Mouse (Mus musculus) v-Abl transformed pro-B cells (cell line): ENCODE data around the gene Ccl28.
"Not testable (repeated sequence)": the region's sequence is repeated elsewhere in the genome, so short reads cannot be mapped to it uniquely, and the experiment has no call there.

Source experiments
- in situ Hi-C, 2 experiments: fragments of 400-800 bp; cut with MboI; formaldehyde crosslinking; loops; one replicate each; pipeline ENCODE4 v1.15.1; 2025; ENCODE audit not compliant: unreplicated experiment in 2 of 2

Ccl28 gene

DNA sequence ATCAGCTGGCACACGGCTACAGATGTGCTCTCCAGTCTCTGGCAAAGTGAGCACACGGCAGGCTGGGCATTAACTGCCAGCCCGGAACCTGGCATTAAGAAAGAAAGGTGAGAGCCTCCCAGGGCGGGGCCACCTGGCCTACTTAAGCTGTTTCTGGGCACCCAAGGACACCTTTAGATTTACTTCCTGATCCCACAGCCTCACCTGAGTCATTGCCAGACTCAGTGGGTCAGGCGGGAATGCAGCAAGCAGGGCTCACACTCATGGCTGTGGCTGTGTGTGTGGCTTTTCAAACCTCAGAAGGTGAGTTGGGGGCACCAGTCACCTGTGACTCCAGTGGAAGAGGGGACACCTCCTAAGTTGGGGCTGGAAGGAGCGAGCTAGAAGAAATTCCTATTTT lies at the start of gene Ccl28:
Ccl28 (plus strand) TSS at position 186 of the 400 bp plus-strand sequence.
- in situ Hi-C loops: no loop called here

DNA sequence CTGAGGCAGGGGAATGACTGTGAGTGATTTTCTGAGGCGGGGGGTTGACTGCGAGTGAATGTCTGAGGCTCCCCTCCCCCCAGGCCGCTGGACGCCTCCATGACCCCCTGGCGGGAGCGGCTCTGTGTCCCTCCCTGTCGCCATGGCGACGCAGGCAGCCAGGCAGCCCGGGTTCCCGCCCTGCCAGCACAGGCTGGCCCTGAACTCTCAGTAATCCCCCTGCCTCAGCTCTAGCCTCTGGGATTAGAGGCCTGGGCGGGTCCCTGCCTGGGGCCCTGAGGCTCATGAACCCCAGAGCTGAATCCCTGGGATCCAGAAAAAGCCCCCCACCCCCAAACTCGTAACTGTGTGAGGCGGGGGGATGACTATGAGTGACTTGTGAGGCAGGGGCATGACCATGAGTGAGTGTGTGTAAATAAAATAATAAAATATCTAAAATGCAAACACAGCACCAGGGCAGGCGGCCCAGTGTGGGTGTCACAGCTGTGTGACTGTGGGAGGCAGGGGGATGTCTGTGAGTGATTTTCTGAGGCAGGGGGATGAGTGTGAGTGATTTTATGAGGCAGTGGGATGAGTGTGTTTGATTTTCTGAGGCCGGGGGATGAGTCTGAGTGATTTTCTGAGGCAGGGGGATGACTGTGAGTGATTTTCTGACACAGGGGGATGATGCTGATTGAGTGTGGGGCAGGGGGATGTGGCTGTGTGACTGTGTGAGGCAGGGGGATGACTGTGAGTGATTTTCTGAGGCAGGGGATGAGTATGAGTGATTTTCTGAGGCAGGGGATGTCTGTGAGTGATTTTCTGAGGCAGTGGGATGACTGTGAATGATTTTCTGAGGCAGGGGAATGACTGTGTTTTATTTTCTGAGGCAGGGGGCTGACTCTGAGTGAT lies 27.1 kb upstream of the Ccl28 start:
- in situ Hi-C loops: not testable (repeated sequence)

DNA sequence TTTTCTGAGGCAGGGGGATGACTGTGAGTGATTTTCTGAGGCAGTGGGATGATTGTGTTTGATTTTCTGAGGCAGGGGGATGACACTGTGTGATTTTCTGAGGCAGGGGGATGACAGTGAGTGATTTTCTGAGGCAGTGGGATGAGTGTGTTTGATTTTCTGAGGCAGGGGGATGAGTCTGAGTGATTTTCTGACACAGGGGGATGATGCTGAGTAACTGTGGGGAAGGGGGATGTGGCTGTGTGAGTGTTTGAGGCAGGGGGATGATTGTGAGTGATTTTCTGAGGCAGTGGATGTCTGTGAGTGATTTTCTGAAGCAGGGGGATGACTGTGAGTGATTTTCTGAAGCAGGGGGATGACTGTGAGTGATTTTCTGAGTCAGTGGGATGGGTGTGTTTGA lies 25.2 kb upstream of the Ccl28 start:
- in situ Hi-C loops: not testable (repeated sequence)

DNA sequence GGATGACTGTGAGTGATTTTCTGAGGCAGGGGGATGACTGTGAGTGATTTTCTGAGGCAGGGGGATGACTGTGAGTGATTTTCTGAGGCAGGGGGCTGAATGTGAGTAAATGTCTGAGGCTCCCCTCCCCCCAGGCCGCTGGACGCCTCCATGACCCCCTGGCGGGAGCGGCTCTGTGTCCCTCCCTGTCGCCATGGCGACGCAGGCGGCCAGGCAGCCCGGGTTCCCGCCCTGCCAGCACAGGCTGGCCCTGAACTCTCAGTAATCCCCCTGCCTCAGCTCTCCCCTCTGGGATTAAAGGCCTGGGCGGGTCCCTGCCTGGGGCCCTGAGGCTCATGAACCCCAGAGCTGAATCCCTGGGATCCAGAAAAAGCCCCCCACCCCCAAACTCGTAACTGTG lies 24.6 kb upstream of the Ccl28 start:
- in situ Hi-C loops: not testable (repeated sequence)

DNA sequence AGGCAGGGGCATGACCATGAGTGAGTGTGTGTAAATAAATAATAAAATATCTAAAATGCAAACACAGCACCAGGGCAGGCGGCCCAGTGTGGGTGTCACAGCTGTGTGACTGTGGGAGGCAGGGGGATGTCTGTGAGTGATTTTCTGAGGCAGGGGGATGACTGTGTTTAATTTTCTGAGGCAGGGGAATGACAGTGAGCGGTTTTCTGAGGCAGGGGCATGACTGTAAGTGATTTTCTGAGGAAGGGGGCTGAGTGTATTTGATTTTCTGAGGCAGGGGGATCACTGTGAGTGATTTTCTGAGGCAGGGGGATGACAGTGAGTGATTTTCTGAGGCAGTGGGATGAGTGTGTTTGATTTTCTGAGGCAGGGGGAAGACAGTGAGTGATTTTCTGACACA lies 24.1 kb upstream of the Ccl28 start:
- in situ Hi-C loops: not testable (repeated sequence)

DNA sequence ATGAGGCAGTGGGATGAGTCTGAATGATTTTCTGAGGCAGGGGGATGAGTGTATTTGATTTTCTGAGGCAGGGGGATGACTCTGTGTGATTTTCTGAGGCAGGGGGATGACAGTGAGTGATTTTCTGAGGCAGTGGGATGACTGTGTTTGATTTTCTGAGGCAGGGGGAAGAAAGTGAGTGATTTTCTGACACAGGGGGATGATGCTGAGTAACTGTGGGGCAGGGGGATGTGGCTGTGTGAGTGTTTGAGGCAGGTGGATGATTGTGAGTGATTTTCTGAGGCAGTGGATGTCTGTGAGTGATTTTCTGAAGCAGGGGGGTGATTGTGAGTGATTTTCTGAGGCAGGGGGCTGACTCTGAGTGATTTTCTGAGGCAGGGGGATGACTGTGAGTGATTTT lies 23.5 kb upstream of the Ccl28 start:
- in situ Hi-C loops: not testable (repeated sequence)

DNA sequence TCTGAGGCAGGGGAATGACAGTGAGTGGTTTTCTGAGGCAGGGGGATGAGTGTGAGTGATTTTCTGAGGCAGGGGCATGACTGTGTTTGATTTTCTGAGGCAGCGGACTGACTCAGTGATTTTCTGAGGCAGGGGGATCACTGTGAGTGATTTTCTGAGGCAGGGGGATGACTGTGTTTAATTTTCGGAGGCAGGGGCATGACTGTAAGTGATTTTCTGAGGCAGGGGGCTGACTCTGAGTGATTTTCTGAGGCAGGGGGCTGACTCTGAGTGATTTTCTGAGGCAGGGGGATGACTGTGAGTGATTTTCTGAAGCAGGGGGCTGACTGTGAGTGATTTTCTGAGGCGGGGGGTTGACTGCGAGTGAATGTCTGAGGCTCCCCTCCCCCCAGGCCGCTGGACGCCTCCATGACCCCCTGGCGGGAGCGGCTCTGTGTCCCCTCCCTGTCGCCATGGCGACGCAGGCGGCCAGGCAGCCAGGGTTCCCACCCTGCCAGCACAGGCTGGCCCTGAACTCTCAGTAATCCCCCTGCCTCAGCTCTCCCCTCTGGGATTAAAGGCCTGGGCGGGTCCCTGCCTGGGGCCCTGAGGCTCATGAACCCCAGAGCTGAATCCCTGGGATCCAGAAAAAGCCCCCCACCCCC lies 20.8 kb upstream of the Ccl28 start:
- in situ Hi-C loops: not testable (repeated sequence)

DNA sequence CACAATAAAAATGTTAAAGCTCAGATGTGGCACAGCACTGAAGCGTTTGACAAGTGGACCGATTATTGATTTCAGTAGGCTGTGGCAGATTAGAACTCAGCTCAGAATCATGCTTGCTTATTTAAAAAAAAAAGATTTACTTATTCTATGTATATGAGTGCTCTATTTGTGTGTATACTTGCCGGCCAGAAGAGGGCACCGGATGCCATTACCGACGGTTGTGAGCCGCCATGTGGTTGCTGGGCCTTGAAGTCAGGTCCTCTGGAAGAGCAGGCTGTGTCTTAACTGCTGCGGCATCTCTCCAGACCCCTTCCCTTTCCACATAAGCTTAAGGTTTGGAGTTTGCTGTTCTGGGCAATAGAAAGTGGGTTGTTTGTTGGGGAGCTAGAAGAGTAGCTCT lies 19.7 kb upstream of the Ccl28 start:
- in situ Hi-C loops: not testable (repeated sequence)

DNA sequence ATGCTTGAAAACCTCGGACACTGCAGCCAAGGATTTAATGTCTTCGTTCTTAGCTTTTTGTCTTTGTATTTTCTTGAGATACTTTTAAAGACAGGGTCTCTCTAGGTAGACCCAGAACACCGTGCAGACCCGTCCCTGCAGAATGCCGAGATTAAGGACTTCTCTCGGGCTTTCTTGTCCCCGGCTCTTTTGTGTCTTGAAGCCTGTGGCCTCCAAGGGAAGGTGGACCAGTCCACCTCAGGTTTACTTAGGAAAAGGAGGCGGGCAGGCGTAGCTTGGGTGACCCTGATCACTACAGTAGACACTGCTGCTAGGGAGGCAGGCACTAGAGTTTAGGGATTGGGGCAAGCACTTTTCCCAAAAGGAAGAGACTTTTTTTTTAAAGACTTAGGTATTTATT lies 19.3 kb upstream of the Ccl28 start:
- in situ Hi-C loops: not testable (repeated sequence)

DNA sequence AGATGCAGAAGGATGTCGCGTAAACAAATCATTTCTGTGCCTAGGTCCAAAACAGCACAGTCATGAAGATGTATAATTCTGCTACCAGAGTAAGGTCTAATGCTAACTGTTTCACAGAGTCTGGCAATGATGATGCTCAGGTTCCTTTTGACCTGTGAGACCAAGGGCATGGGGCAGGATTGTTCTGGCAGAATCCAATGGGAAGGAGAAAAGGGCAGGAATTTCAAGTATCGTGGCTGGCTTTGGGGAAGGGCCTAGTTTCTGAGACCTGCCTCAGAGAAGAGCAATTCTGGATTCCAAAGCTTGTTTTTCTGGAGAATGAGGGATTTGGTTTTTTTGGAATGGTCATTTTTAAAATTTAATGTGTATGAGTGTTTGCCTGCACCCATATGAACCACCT lies 4.8 kb upstream of the Ccl28 start:
- in situ Hi-C loops: no loop called here

DNA sequence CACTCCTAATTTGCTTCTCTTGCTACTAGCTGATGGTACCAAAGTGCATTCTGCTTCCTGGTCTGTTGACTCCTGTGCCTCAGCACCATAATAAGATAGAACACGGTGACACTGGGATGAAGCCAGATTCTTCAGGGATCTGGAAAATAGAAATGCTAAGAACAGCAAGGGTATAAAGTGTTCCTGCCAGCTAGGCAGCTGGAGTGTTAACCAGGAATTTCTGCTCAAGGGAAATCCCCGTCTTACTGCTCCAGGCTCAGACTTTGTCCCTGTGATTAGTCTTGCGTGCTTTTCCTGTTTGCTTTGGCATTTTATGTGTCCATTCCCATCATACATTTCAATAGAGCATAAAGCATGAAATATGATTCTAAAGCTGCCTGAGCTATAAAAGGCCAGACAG lies 3.9 kb upstream of the Ccl28 start:
- in situ Hi-C loops: no loop called here

DNA sequence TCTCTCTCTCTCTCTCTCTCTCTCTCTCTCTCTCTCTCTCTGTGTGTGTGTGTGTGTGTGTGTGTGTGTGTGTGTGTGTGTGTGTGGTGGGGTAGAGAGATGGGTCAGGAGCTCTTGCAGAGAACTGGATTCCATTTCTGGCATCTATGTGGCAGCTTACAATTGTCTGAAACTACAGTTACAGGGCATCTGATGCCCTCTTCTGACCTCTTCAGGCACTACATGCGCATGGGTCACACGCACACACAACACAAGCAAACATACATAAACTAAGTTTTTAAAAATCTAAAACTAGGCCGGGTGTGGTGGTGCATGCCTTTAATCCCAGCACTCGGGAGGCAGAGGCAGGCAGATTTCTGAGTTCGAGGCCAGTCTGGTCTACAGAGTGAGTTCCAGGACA lies 2.3 kb downstream of the Ccl28 start:
- in situ Hi-C loops: not testable (repeated sequence)

DNA sequence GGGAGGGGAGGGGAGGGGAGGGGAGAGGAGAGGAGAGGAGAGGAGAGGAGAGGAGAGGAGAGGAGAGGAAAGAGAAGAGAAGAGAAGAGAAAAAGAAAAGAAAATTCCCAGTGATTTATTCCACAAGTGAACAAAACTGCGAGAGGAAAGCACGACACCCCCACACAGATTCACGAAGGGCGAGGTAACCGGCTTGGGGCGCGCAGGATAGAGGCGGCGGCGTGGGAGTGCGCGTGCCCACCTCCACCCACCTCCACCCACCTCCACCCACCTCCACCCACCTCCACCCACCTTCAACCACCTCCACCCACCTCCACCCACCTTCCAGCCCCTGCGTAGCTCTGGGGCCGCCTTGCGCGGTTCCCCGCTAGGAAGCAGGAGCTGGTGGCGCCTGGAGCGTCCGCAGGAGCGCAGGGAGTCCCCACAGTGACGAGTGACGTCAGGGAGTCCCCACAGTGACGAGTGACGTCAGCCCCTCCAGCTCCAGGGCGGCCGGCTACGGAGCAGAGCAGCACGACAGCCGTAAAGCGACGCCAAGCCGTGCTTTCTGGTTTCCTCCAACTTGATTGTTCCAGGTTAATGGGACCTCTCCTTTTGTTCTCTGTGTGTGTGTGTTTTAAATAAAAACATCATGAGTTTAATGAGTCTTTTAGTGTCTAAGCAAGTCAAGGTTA lies 8.0 kb downstream of the Ccl28 start:
- in situ Hi-C loops: no loop called here

DNA sequence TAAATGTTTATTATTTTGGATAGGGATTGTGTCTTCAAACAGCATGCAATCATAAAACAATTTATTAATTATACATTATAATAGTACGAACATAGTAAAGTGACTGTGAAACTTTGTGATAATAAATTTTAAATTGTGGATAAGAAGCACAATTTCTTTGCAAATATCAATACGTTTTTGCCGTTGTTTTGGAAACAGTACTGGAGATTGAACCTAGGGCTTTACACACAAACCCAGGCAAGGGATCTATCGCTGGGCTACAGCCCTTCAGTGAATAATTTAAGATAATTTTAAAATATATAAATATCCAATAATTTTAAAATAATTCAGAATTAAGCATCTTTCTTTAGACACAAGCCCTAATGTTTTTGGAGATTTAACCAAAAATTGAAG lies 8.5 kb downstream of the Ccl28 start:
- in situ Hi-C loops: no loop called here

DNA sequence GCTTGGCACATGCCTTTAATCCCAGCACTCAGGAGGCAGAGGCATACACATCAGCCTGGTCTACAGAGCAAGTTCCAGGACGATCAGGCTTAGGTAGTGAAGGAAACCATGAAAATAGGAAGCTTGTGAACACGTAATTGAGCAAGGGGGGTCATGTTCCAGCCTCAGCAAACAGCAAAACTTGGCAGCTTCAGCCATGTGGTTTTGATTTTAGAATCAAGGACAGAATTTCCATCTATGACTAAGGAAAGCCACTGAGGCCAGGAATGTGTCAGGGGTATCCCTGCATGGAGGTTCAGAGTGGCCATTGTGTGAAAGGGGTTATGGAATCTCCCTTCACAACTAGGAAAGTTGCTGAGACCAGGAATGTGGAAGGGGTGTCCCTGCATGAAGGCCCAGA lies 11.9 kb downstream of the Ccl28 start:
- in situ Hi-C loops: loop anchor here in 1 of 2 experiments (5.0 kb wide), 1 partner anchor 87 kb away; no protein-coding TSS in a partner anchor

DNA sequence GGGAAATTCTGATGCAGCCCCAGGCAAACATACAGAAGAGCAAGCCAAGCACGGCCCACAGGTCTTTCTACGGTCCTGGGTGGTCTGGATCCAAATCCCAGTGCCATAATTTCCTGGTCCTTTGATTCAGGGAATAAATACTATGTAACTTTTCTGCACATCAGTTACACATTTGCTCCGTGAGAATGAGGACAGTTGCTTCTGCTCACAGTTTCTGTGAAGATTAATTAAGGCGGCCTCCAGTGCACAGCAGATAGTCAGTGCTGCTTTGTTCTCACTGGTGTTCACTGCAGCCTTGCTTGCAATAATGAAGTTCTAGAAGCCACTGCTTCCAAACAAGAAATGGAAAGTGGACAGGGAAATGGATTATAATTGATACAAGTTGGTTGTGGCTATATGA lies 14.2 kb downstream of the Ccl28 start:
- in situ Hi-C loops: loop anchor here in 1 of 2 experiments (5.0 kb wide), 1 partner anchor 84 kb away; no protein-coding TSS in a partner anchor

DNA sequence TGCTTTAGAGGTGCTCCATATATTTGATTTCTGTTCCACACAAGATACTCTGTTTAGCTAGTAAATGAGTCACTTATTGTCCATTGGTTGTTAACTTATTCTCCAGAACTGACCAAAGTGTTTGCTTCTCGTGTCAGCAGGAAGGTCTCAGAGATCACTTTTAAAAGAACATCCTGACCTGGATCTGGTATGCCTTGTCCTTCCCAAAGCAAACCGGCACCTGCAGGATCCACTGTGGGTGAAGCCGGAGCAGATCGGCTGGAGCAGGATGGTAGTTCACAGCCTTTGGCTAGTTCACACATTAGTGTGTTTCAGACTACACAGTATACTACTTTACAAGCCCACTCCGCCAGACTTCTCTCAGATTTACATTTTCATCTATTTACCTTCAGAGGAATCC lies 14.8 kb downstream of the Ccl28 start:
- in situ Hi-C loops: loop anchor here in 1 of 2 experiments (5.0 kb wide), 1 partner anchor 84 kb away; no protein-coding TSS in a partner anchor

DNA sequence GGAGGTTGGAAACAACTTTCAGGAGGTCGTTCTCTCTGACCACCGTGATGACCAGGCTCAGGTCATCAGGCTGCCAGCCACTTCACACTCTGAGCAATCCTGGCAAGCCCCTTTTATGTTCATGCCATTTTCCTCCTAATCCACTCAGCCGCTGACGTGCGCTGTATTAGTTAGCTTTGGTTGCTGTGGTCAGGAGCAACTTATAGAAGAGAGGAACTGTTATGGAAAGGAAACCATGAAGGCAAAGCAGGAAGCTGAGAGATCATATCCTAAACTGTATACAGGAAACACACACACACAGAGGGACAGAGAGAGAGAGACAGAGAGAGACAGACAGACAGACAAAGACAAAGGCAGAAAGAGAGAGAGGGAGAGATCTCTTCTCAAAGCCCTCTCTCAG lies 15.7 kb downstream of the Ccl28 start:
- in situ Hi-C loops: loop anchor here in 1 of 2 experiments (5.0 kb wide), 1 partner anchor 83 kb away; no protein-coding TSS in a partner anchor

DNA sequence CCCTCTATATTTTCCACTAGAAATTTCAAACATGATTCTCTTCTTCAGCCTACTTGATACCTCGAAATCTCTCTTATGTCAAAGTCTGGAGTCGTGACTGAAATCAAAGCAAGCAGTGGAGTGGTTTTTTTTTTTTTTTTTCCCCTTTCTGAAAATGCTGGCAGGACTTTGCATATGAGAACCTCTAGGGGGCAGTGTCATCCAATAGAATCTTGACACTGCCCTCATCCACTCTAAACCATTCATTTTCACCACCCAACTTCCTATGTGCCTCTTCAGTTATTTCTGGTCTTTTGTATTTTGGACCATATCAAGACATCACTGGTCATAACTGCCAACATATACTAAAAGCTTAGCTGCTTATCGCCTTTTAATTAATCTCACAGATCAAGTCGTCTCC lies 16.9 kb downstream of the Ccl28 start:
- in situ Hi-C loops: loop anchor here (10.0 kb wide), 2 partner anchors 84 to 164 kb away; no protein-coding TSS in a partner anchor

DNA sequence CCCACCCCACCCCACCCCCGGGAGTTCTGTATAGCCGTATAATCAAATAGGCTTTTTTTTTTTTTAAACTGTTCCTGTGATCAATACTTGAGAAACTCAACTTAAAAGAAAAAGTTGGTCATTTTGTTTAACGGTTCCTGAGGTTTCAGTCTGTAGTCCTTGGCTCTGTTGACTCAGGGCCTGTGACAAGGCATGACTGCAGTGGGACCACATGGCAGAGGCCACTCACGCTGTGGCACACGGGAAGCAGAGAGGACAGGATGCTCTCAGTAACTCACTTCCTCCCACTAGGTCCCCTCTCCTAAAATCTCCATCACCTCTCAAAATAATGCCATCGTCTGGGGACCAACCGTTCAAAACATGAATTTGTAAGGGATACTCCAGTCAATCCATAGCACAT lies 17.5 kb downstream of the Ccl28 start:
- in situ Hi-C loops: loop anchor here (10.0 kb wide), 2 partner anchors 84 to 164 kb away; no protein-coding TSS in a partner anchor

DNA sequence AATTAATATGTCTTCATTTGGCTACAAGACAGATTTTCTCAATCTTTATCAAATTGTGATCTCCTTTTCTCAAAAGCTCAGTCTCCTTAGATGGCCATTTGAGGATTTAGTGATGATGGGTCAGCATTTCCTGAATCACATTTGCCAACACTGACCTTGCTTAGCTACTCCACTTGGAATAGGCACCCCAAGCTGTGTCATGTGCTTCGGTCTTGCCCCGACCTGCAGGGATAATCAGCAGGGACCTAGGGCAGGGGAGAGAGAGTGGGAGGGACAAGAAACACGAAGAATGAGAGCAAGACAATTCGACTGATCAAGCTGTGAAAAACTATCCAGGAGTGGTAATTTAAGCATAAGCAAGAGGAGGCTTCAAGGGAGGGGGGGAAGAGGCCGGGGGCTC lies 21.1 kb downstream of the Ccl28 start:
- in situ Hi-C loops: loop anchor here (10.0 kb wide), 2 partner anchors 80 to 160 kb away; no protein-coding TSS in a partner anchor
